Mouse (Mus musculus) heart, embryonic 14.5 days (tissue): ENCODE data around the gene Map7. TPM values are rescaled to one million over a fixed set of nuclear protein-coding genes. Genes with fewer than 3 reads are reported as not detected.

Experiments used
- ATAC-seq: fragments of 200-750 bp; cut with Nextera tagmentation; 2 replicates; pipeline ENCODE4 v1.8.0; 2017; ENCODE audit warnings: low read depth, moderate TSS enrichment; ENCODE audit not compliant: insufficient number of reproducible peaks, insufficient read depth, low FRiP score
- H3K27ac ChIP-seq, 2 experiments: fragments of 200-500 bp in 1 of 2; fragments of 300-500 bp in 1 of 2; sonication (generic) in 1 of 2; replicated peaks in 1 of 2; 2 replicates each; pipeline ENCODE4 v1.5.1; 2012 to 2014; ENCODE audit warnings: low read depth in 2 of 2, low read length in 2 of 2, control low read depth in 1 of 2, mild to moderate bottlenecking in 1 of 2, mixed read lengths in 1 of 2; ENCODE audit not compliant: control insufficient read depth in 1 of 2, insufficient read depth in 1 of 2
- H3K27me3 ChIP-seq: fragments of 300-500 bp; sonication (generic); 2 replicates; pipeline ENCODE4 v1.6.1; 2014; ENCODE audit warnings: mild to moderate bottlenecking, low read length, control low read depth; ENCODE audit not compliant: control insufficient read depth, insufficient read depth
- H3K36me3 ChIP-seq: fragments of 300-500 bp; sonication (generic); 2 replicates; pipeline ENCODE4 v1.6.1; 2014; ENCODE audit warnings: mild to moderate bottlenecking, control low read depth, low read length, mixed read lengths; ENCODE audit not compliant: control insufficient read depth, insufficient read depth
- H3K4me1 ChIP-seq, 2 experiments: fragments of 200-500 bp in 1 of 2; fragments of 300-500 bp in 1 of 2; sonication (generic) in 1 of 2; 2 replicates each; pipeline ENCODE4 v1.6.1; 2012 to 2014; ENCODE audit warnings: low read length in 2 of 2, control low read depth in 1 of 2, mixed read lengths in 1 of 2; ENCODE audit not compliant: control insufficient read depth in 2 of 2, insufficient read depth in 2 of 2
- H3K4me2 ChIP-seq: fragments of 300-500 bp; sonication (generic); 2 replicates; pipeline ENCODE4 v1.6.1; 2014; ENCODE audit warnings: mild to moderate bottlenecking, low read length
- H3K4me3 ChIP-seq, 2 experiments: fragments of 200-500 bp in 1 of 2; fragments of 300-500 bp in 1 of 2; sonication (generic) in 1 of 2; 2 replicates each; pipeline ENCODE4 v1.5.1; 2012 to 2014; ENCODE audit warnings: low read length in 2 of 2, mild to moderate bottlenecking in 2 of 2, control low read depth in 1 of 2, low read depth in 1 of 2, moderate library complexity in 1 of 2; ENCODE audit not compliant: control insufficient read depth in 1 of 2, insufficient read depth in 1 of 2
- H3K9ac ChIP-seq: fragments of 300-500 bp; sonication (generic); 2 replicates; pipeline ENCODE4 v1.6.1; 2014; ENCODE audit warnings: mild to moderate bottlenecking, low read length
- H3K9me3 ChIP-seq: fragments of 300-500 bp; sonication (generic); 2 replicates; pipeline ENCODE4 v1.6.1; 2016; ENCODE audit warnings: low read length, control low read depth; ENCODE audit not compliant: control insufficient read depth
- WGBS: fragments of 180-500 bp; shearing (Covaris S2); extraction: QIAGEN DNeasy Blood & Tissue Kit; methylation state at CpG from one replicate; pipeline ENCODE4 v1.1.7; 2014; 5-methylcytosine and 5-hydroxymethylcytosine counted together
- polyA plus RNA-seq: library from polyadenylated mRNA; unstranded; fragments of >200 nt; fragmentation: Nextera tagmentation; extraction: Ambion mirVana; gene quantifications from 2 replicates; pipeline ENCODE4 v1.2.1, GENCODE M21; 2014

Gene Map7
- polyA plus RNA-seq, 1 experiment from 2014 or later: 6.6 TPM

DNA sequence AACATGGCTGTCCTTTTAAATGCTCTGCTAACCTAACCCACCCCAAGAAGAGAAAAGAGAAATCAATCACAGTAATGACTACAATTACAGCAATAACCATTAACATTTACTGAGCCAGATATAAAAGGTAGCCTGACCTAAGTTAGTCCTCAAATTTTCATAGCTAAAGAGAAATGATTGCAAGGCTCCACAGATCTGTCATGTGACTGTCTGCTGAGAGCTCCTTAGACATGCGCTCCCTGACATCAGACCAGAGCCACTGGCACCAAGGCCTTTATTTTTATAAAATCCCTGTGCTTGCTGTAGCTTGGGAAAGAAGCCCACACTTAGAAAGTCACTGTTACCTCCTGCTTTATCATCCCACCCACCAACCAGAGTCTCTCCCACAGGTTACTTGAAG lies 11.8 kb upstream of the Map7 start:
- Histone ChIP-seq H3K4me3 (no peak overlapping the region), H3K27ac (no peak overlapping the region), H3K27me3 (no peaks in the 10 kb centered on the region), H3K4me2 (no peak overlapping the region), H3K9me3 (no peaks in the 10 kb centered on the region), H3K36me3 (peaks cover 62% of the 10 kb centered on the region), H3K4me1 (peaks cover 17 to 19% of the 10 kb centered on the region in 2 experiments), H3K9ac (no peak overlapping the region)
- ATAC-seq: no peak
- 82% methylated on average over 1 of the region's 1 CpGs for WGBS

DNA sequence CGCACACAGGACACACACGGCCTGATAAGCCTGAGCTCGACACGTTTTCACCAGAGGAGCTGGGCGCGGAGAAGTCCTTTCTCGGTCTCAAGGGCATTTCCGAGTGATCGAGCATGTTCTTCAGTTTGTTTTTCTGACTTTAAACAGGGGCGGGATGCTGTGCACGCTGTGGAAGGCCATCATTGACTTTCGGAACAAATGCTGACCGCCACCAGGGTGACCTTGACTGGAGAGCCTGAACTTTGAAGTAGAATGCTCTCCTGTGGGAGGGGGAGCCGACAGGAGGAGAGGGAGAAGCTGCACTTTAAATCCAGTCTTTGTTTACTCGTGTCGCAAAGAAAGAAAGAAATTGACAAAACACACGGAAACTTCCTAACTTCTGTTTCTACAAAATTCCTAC lies 6.9 kb upstream of the Map7 start:
- Histone ChIP-seq H3K4me1 (peaks cover 3 to 5% of the 10 kb centered on the region in 2 experiments; a peak in 2 of 4 replicates), H3K9me3 (no peaks in the 10 kb centered on the region), H3K4me3 (no peak overlapping the region), H3K9ac (no peak overlapping the region), H3K27me3 (no peaks in the 10 kb centered on the region), H3K4me2 (no peak overlapping the region), H3K36me3 (peaks cover 48% of the 10 kb centered on the region), H3K27ac (no peak overlapping the region)
- 57% methylated on average over 17 of the region's 17 CpGs for WGBS
- ATAC-seq: no peak

- Histone ChIP-seq H3K27ac (no peak overlapping the region), H3K9me3 (no peaks in the 10 kb centered on the region), H3K4me1 (no peaks in the 10 kb centered on the region; a peak in 1 of 4 replicates), H3K4me2 (peak overlapping the region; percentile 91), H3K9ac (peak overlapping the region; percentile 80), H3K36me3 (peaks cover under 1% of the 10 kb centered on the region; the same call in 1 of the 2 replicates), H3K4me3 (peak overlapping the region; percentile 63 to 77), H3K27me3 (peaks cover 13% of the 10 kb centered on the region; the same call in 1 of the 2 replicates)
- WGBS: 1% methylated on average over 32 of the region's 58 CpGs
- peak; percentile 49; the same call in 1 of the 2 replicates for ATAC-seq
These were observed 476 bp downstream of the Map7 start for GRCm38 (mm10) chr10:20148773-20149120.

GRCm38 (mm10) chr10:20149121-20149834 lies 1.0 kb downstream of the Map7 start:
- Histone ChIP-seq H3K4me2 (peak overlapping the region; percentile 91), H3K36me3 (no peaks in the 10 kb centered on the region), H3K4me3 (peak overlapping the region; percentile 63 to 77), H3K27me3 (peaks cover 13% of the 10 kb centered on the region; the same call in 1 of the 2 replicates), H3K9ac (peak overlapping the region; percentile 80), H3K27ac (peak overlapping the region; percentile 4 to 31; a peak in 2 of 4 replicates), H3K4me1 (no peaks in the 10 kb centered on the region; a peak in 1 of 4 replicates), H3K9me3 (no peaks in the 10 kb centered on the region)
- peak; percentile 65 for ATAC-seq
- WGBS: 1% methylated on average over 61 of the region's 74 CpGs

DNA sequence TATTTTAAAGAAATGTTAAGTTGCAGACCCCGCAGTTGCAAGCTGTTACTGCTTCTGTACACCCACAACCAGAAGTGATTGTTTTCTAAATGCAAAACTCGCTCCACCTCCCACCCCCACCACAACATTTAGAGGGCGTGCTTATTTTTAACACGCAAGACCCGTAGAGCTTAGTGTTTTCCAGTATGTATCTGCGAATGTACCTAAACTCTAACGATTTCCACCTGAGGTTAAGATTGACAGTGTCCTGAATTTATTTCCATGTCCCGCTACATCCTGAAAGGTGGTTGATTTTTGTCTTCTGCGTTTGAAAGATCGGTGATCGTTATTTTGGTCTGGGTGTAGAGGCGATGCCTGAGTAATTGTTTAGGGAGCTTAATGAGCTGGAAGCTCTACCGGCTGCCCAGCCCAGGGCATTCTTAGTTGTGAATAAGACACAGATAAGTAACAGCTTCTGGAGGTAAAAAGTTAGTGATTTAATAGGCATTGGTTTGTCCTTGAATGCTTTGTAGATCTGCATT lies 1.6 kb downstream of the Map7 start:
- H3K4me1 ChIP-seq: no peaks in the 10 kb centered on the region; a peak in 1 of 4 replicates
- H3K9ac ChIP-seq: peak overlapping the region; percentile 80
- 4% methylated on average over 13 of the region's 13 CpGs for WGBS
- H3K9me3 ChIP-seq: no peaks in the 10 kb centered on the region
- no peak for ATAC-seq
- H3K27me3 ChIP-seq: peaks cover 13% of the 10 kb centered on the region; the same call in 1 of the 2 replicates
- peak overlapping the region; percentile 91 for H3K4me2 ChIP-seq
- no peaks in the 10 kb centered on the region for H3K36me3 ChIP-seq
- peak overlapping the region; percentile 63 to 77 for H3K4me3 ChIP-seq
- peak overlapping the region; percentile 4 to 31; a peak in 1 of 4 replicates for H3K27ac ChIP-seq

- ATAC-seq: no peak
- Histone ChIP-seq H3K9me3 (no peaks in the 10 kb centered on the region), H3K36me3 (no peaks in the 10 kb centered on the region), H3K4me1 (peaks cover 0 to 9% of the 10 kb centered on the region in 2 experiments; a peak in 3 of 4 replicates), H3K4me2 (no peak overlapping the region), H3K27me3 (peaks cover 8% of the 10 kb centered on the region; the same call in 1 of the 2 replicates), H3K27ac (no peak overlapping the region), H3K9ac (no peak overlapping the region), H3K4me3 (no peak overlapping the region)
- WGBS: 90% methylated on average over 1 of the region's 1 CpGs
These were observed 3.9 kb downstream of the Map7 start for GRCm38 (mm10) chr10:20152131-20152530.

DNA sequence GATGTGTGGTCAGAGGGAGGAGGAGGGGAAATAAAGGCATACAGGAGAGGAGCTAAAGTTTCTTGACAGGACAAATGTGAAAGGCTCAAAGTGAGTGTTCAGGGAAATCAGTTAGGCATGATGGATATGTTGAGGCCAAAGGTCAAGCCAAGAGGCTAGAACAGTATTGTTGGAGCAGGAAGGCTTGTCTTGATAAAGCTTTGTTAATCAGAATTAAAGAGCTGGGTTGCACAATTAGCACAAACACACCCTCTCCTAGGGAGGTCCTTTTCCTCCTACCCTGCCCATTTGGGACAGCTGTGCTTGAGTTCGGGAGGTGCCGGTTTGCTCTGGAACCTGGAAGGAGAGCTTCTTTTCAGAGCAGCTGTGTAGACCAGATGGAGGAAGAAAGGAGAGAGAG lies 5.2 kb downstream of the Map7 start:
- no peak for ATAC-seq
- Histone ChIP-seq H3K9me3 (no peaks in the 10 kb centered on the region), H3K27ac (no peak overlapping the region), H3K36me3 (no peaks in the 10 kb centered on the region), H3K27me3 (no peaks in the 10 kb centered on the region; the same call in 1 of the 2 replicates), H3K4me2 (no peak overlapping the region), H3K9ac (no peak overlapping the region), H3K4me3 (no peak overlapping the region), H3K4me1 (peaks cover 0 to 14% of the 10 kb centered on the region in 2 experiments; a peak in 3 of 4 replicates)
- 78% methylated on average over 2 of the region's 2 CpGs for WGBS
